14 mouse cellular contexts compared by ENCODE assay signal in the genomic region with DNA sequence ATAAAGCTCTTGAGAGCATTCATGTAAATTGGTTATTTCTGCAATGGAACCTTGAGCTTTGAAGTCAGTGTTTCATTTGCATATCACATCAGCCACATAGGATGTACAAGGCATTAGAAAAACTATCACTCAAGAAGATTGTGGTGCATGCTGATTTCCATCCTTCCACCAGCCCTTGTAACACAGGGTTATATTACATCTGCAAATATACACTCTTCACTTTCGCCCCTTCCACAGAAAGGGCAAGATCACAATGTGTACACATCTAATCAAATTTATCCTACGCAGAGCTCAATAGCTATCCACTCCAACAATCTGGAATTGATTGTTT.
DNase-seq lines count a peak whose midpoint lies in the region; ATAC-seq and TF ChIP-seq lines count a peak whose summit lies in the region.
"Had no signal": no experiment of that assay in that cellular context is flagged by ENCODE, and none has a peak within 500 bp of the region (broad histone marks: within the 10 kb centered on the region; RNA-seq: fewer than 3 reads in every experiment).

No protein-coding gene starts in this region.

- no peaks in the 10 kb centered on the region for H3K4me1 ChIP-seq in forebrain, postnatal 0 days (ENCODE audit: insufficient read depth)
- peaks cover 10% of the 10 kb centered on the region; the same call in 1 of the 2 replicates for H3K4me1 ChIP-seq in midbrain, embryonic 12.5 days
- no peaks in the 10 kb centered on the region; the same call in 1 of the 2 replicates for H3K4me1 ChIP-seq in neural tube, embryonic 15.5 days
- H3K4me1 ChIP-seq in heart, embryonic 12.5 days (replicated peaks), result no peaks in the 10 kb centered on the region
- H3K4me1 ChIP-seq in heart, embryonic 11.5 days (ENCODE audit: control insufficient read depth, insufficient read depth, low read length), result no peaks in the 10 kb centered on the region
- H3K4me1 ChIP-seq: heart, embryonic 10.5 days had no signal

- no peaks in the 10 kb centered on the region for H3K36me3 ChIP-seq in forebrain, postnatal 0 days (ENCODE audit: insufficient read depth)
- H3K36me3 ChIP-seq in midbrain, embryonic 12.5 days, result no peaks in the 10 kb centered on the region
- H3K36me3 ChIP-seq in neural tube, embryonic 15.5 days, result no peaks in the 10 kb centered on the region
- peaks cover 23% of the 10 kb centered on the region for H3K36me3 ChIP-seq in heart, embryonic 12.5 days
- H3K36me3 ChIP-seq in heart, embryonic 11.5 days (ENCODE audit: control insufficient read depth, insufficient read depth, low read length), result no peaks in the 10 kb centered on the region

- DNase-seq in left cerebral cortex, adult 2 months (ENCODE audit: extremely low spot score in 1 of 2, low spot score in 2 of 2), result no peak
- DNase-seq in left cerebral cortex, postnatal 36 days (ENCODE audit: low spot score in 2 of 2), result no peak
- DNase-seq in forebrain, postnatal 0 days, result no peak
- DNase-seq: cerebellum, adult 11-12 months; gastrocnemius, postnatal 25 days; kidney, adult 9 months; liver; lung, adult 18-20 months; lung, postnatal 4 days had no signal

- intact Hi-C loops in left cerebral cortex, adult 2 months (cut with DNase I), result no loop called here
- intact Hi-C loops in left cerebral cortex, postnatal 36 days (cut with DNase I), result no loop called here

- TF ChIP-seq CTCF in left cerebral cortex, adult 2 months (IDR thresholded peaks at IDR 0.05), result no peak
- TF ChIP-seq CTCF in forebrain, postnatal 0 days (IDR thresholded peaks at IDR 0.05; ENCODE audit: low read depth), result no peak

- 63% methylated on average over 2 of the region's 2 CpGs for WGBS in forebrain, postnatal 0 days
- WGBS in midbrain, embryonic 12.5 days, result 83% methylated on average over 2 of the region's 2 CpGs
- WGBS in neural tube, embryonic 15.5 days, result 77% methylated on average over 2 of the region's 2 CpGs
- 76% methylated on average over 2 of the region's 2 CpGs for WGBS in heart, embryonic 12.5 days
- 78% methylated on average over 2 of the region's 2 CpGs for WGBS in heart, embryonic 11.5 days (ENCODE audit: insufficient replicate concordance)

- no peak overlapping the region for H3K9ac ChIP-seq in forebrain, postnatal 0 days
- no peak overlapping the region for H3K9ac ChIP-seq in midbrain, embryonic 12.5 days (replicated peaks)
- no peak overlapping the region for H3K9ac ChIP-seq in neural tube, embryonic 15.5 days (replicated peaks)
- H3K9ac ChIP-seq in heart, embryonic 12.5 days, result no peak overlapping the region
- H3K9ac ChIP-seq in heart, embryonic 11.5 days (ENCODE audit: low read depth, low read length), result no peak overlapping the region

- ATAC-seq in forebrain, postnatal 0 days, result no peak
- ATAC-seq in midbrain, embryonic 12.5 days (ENCODE audit: low FRiP score, low read depth), result peak; percentile 42
- peak; percentile 35; the same call in 1 of the 2 replicates for ATAC-seq in neural tube, embryonic 15.5 days (ENCODE audit: low FRiP score)
- ATAC-seq in heart, embryonic 12.5 days (ENCODE audit: insufficient number of reproducible peaks, low FRiP score), result no peak
- no peak for ATAC-seq in heart, embryonic 11.5 days (replicated peaks; ENCODE audit: insufficient number of reproducible peaks, low FRiP score, low TSS enrichment)

- H3K9me3 ChIP-seq in forebrain, postnatal 0 days (ENCODE audit: low read length), result no peaks in the 10 kb centered on the region
- no peaks in the 10 kb centered on the region for H3K9me3 ChIP-seq in midbrain, embryonic 12.5 days
- H3K9me3 ChIP-seq in neural tube, embryonic 15.5 days (replicated peaks), result no peaks in the 10 kb centered on the region
- H3K9me3 ChIP-seq in heart, embryonic 12.5 days (replicated peaks), result no peaks in the 10 kb centered on the region
- no peaks in the 10 kb centered on the region for H3K9me3 ChIP-seq in heart, embryonic 11.5 days (replicated peaks; ENCODE audit: control insufficient read depth, low read length)
- H3K9me3 ChIP-seq: heart, embryonic 10.5 days had no signal

- no peaks in the 10 kb centered on the region for H3K27me3 ChIP-seq in forebrain, postnatal 0 days (ENCODE audit: insufficient read depth, low read length)
- peaks cover 68% of the 10 kb centered on the region for H3K27me3 ChIP-seq in midbrain, embryonic 12.5 days
- peaks cover 41% of the 10 kb centered on the region for H3K27me3 ChIP-seq in neural tube, embryonic 15.5 days (replicated peaks)
- H3K27me3 ChIP-seq in heart, embryonic 12.5 days (replicated peaks), result 0 out of 2 replicates have a peak, but pooled peaks cover 3% of the 10 kb centered on the region
- H3K27me3 ChIP-seq in heart, embryonic 11.5 days (ENCODE audit: control insufficient read depth, insufficient read depth, low read length), result no peaks in the 10 kb centered on the region; the same call in 1 of the 2 replicates

- H3K4me2 ChIP-seq in forebrain, postnatal 0 days (ENCODE audit: low read depth), result 0 out of 2 replicates have a peak overlapping the region, but pooled peaks have one; percentile 21
- peak overlapping the region; percentile 29; the same call in 1 of the 2 replicates for H3K4me2 ChIP-seq in midbrain, embryonic 12.5 days (replicated peaks)
- no peak overlapping the region for H3K4me2 ChIP-seq in neural tube, embryonic 15.5 days
- no peak overlapping the region for H3K4me2 ChIP-seq in heart, embryonic 12.5 days
- no peak overlapping the region for H3K4me2 ChIP-seq in heart, embryonic 11.5 days

- H3K4me3 ChIP-seq in left cerebral cortex, adult 2 months, result no peak overlapping the region
- H3K4me3 ChIP-seq in forebrain, postnatal 0 days (ENCODE audit: low read depth, low read length), result no peak overlapping the region
- H3K4me3 ChIP-seq in midbrain, embryonic 12.5 days, result no peak overlapping the region
- H3K4me3 ChIP-seq in neural tube, embryonic 15.5 days (replicated peaks), result no peak overlapping the region
- H3K4me3 ChIP-seq in heart, embryonic 12.5 days, result no peak overlapping the region
- no peak overlapping the region for H3K4me3 ChIP-seq in heart, embryonic 11.5 days (ENCODE audit: low read depth, low read length)
- H3K4me3 ChIP-seq: heart, embryonic 10.5 days had no signal

- peak overlapping the region; percentile 48 for H3K27ac ChIP-seq in left cerebral cortex, adult 2 months
- H3K27ac ChIP-seq in forebrain, postnatal 0 days (ENCODE audit: low read depth, low read length), result peak overlapping the region; percentile 57
- H3K27ac ChIP-seq in midbrain, embryonic 12.5 days (replicated peaks), result peak overlapping the region; percentile 77
- peak overlapping the region; percentile 56; the same call in 1 of the 2 replicates for H3K27ac ChIP-seq in neural tube, embryonic 15.5 days (replicated peaks)
- H3K27ac ChIP-seq in heart, embryonic 12.5 days (ENCODE audit: poor library complexity, severe bottlenecking), result no peak overlapping the region
- no peak overlapping the region for H3K27ac ChIP-seq in heart, embryonic 11.5 days (ENCODE audit: low read depth, low read length)
- H3K27ac ChIP-seq: heart, embryonic 10.5 days had no signal

Comparison
In these comparisons a context has a peak if more than half of its experiments do, and no peak if none do; other contexts are left out.
1. H3K27ac ChIP-seq: peak in left cerebral cortex, adult 2 months (single experiment), forebrain, postnatal 0 days (single experiment), midbrain, embryonic 12.5 days (single experiment) and neural tube, embryonic 15.5 days (single experiment); none in heart, embryonic 12.5 days (single experiment) and heart, embryonic 11.5 days (single experiment).
2. ATAC-seq: peak in midbrain, embryonic 12.5 days (single experiment) and neural tube, embryonic 15.5 days (single experiment); none in forebrain, postnatal 0 days (single experiment), heart, embryonic 12.5 days (single experiment) and heart, embryonic 11.5 days (single experiment).
3. H3K4me2 ChIP-seq: peak in forebrain, postnatal 0 days (single experiment) and midbrain, embryonic 12.5 days (single experiment); none in neural tube, embryonic 15.5 days (single experiment), heart, embryonic 12.5 days (single experiment) and heart, embryonic 11.5 days (single experiment).